Mouse (Mus musculus): ENCODE measurements around the gene Ntn1.

DNA sequence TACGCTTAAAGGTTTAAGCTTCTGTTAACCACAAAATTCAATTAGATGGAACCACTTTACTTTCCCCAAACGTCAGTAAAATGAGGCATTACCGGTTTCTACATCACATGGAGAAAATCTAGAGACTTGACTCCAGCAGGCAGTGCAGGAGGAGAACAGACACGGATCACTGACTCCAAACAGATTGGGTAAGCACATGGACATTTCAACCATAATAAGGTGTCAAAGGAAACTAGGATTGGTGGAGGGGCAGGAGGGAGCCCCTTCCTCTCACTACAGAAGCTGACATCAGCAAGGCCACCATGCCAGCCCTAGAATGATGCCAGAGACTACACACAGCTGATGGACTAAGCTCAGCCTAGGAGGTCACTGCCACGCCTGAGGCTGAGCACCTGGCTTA is 5.1 kb downstream of the Ntn1 start:
- TF ChIP-seq POLR2A (IDR thresholded peaks at IDR 0.05; ENCODE audit: low read depth, low read length) (no peak), CTCF (IDR thresholded peaks at IDR 0.05; ENCODE audit: borderline replicate concordance, insufficient read depth, low read length) (no peak)

All from embryonic fibroblast, embryonic 13.5 days (primary cell).